Mouse (Mus musculus) brain, adult 2 months (tissue): ENCODE data around the gene Fnbp1l.

Experiments used
- DNase-seq: peaks from one replicate; pipeline ENCODE4 v3.0.0; 2011; ENCODE audit warnings: low read depth, low spot score

Gene Fnbp1l

DNA sequence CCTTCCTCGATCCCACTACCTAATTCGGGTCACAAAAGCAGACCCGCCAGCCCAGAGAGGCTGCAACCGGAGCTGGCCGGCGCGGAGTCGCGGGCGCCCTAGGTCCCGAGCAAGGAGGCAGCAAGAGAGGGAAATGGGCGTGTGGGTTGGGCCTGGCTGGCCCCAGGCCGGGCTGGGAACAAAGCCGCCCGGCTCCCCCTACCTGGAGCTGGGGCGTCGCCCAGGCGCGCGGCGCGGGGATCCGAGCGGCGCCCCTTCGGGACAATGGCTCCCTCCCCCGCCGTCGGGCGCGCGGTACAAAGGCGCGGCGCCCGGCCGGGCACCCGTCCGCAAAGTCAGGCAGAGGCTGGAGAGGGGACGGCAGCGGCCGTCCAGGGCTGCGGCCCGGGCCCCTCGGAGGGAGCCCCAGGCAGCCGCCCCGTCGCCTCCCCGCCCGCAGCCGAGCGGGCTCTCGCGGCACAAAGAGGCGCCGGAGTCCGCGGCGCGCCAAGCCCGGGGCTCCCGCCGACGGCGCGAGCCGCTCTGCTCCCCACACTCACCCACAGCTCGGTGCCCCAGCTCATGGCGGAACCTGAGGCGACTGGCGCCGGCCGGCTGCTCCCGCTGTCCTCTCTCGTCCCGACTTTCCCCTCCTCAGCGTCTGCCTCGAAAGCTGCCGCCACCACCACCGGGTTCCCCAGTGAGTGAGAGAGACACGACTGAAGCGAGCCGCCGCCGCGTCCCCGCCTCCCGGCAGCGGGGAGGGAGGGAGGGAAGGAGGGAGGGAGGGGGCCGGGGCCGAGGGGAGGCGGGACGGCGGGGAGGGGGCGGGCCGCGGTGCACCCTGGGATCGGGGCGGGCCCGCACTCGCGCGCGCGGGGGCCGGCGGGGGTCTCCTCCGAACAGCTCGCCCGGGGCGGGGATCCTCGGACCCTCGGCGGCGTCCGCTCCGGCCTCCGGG, at the start of gene Fnbp1l:
Gene Fnbp1l, minus strand, starts transcription at position 725 of the 940 bp plus-strand sequence.
- DNase-seq, result peak; percentile 77

DNA sequence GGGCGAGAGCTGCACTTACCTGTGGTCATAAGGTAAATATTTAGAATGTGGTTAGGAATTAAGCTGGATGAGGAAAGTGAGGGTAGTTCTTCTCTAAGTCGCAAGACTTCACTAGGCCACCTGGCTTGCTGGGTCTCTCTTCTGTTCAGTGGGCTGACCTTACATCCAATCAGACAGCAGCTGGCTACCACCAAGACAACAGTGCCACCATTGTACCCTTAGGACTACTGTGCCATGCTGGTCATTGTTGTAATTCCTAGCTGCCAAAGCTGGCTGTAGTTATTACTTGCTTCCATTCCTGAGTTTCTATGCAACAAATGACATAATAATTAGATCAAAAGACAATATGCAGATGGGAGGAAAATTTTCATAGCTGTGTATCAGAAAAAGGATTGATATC, 41.3 kb upstream of the Fnbp1l start:
- no peak for DNase-seq

DNA sequence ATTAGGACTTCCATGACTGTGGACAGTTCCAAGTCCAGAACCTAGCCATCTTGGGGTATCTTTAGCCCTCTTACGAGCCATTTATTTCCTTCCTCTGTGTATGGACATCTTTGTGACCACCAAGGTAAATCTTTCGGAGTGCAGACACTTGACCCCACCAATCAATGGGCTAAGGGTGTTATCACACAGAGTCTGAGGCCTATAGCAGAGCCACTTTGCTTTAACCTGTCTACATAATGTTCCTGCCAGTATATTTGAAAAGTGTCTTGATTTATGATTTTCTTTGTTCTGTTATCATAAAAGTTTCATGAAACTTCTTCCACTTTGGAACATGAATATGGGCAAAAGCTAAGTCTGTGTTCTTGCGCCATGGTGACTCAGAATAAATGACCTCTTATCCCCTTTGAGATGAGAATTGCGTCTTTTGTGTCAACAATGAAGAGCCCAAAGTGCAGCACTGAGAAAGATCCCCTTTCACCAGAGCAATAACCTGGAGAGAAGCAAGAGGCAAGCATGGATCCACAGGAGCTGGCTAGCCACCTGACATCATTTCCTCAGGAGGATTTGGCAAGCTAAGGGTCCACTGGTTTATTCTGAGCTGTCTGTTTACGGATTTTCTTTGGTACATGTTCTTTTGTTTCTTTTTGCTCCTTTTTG, 39.9 kb upstream of the Fnbp1l start:
- DNase-seq, result no peak

GRCm38 (mm10) chr3:122647195-122647837, 27.8 kb upstream of the Fnbp1l start:
- DNase-seq, result no peak

DNA sequence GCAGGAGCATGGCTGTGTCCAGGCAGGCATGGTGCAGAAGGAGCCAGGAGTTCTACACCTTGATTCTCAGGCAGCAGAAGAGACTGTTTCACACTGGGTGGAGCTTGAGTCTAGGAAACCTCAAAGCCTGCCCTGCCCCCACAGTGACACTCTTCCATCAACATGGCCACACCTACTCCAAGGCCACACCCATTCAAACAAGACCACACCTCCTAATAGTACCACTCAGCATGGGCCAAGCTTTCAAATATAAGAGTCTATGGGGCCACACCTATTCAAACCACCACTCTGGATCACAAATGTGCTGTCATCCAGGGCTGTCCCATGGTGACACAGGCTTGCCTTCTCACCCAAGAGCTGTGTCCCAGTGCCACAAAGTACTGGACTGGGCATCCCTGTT, 20.8 kb upstream of the Fnbp1l start:
- DNase-seq, result no peak

DNA sequence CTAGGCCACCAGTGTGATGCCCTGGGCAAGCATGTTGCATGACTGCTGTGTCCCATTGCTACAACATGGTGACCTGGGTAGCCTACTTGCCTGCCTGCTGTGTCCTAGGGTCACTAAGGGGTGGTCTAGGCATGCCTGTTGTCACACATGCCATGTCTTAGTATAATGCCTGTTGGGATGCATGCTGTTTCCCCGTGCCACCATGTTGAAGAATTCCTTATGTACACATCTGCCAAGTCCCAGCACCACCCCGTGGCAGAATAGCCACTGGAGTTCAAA, 19.6 kb upstream of the Fnbp1l start:
- no peak for DNase-seq

GRCm38 (mm10) chr3:122638329-122639196, 19.0 kb upstream of the Fnbp1l start:
- DNase-seq, result peak; percentile 99

DNA sequence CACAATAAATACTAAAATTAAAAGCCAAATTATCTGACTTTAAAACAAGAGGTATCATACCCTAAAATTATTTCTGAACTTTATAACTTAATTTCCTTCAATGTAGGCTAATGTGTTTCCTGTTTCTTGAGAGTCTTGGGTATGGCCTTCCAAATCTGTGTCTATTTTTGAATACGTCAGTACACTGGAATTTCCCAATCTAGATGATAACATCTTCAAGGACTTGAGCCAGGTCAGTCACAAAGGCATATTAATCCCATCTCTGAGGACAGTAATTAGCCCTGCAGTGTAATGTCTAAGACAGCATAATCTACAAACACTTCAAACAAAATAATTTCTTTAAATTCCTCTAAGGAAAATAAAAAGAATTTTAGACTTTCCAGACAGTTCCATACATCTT, 17.8 kb upstream of the Fnbp1l start:
- DNase-seq, result no peak

GRCm38 (mm10) chr3:122635246-122635645, 15.7 kb upstream of the Fnbp1l start:
- no peak for DNase-seq

DNA sequence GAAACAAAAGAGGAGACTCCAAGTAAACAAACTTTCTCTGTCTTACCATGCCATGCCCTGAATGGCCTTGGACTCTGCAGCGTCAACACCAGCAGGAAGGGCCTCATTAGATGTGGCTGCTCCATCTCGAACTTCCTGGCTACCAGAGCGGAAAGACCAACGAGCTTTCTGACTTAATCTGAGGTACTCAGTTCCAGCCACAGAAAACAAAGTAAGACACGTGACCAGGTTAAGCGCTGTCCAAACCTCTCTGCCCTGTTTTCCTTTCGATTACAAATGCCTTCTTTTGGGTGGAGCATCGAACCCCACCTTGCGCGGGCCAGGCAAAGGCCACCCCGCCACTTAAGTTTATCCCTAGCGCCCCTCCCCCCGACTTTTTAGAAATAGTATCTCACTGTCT, 10.1 kb upstream of the Fnbp1l start:
- DNase-seq, result no peak

DNA sequence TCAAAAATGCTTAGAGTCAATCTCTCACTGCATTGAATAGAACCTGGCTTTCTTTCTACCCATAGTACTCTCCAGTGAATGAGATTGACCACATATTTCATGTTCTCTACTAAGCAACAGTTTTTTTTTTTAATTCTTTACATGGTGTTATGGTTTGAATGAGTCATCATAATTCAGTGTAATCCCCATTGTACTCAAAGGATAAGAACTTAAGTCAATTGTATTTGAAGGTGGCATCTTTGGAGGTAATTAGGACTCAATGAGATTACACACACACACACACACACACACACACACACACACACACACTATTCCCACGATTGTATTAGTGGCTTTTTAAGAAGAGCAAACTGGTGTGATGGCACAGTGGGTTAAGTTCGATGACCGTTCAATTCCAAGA, 9.4 kb upstream of the Fnbp1l start:
- no peak for DNase-seq

DNA sequence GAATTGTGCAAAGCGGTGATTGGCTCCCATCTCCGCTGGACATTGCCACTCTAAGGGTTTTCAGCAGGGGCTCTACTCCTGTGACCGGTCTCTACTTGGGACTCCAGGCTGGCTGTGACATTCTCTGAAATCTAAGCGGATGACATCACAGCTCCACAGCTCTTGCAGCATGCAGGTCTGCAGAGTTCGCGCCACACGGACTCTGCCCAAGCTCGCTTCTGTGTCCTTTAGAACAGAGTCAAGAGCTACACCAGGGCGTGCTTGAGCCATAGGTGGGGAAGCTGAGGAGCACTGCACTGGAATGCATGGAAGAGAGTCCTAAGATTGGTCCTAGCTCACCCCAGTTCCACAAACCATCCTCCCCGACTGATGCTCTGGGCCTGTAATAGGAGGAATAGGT, 9.0 kb upstream of the Fnbp1l start:
- DNase-seq, result no peak

GRCm38 (mm10) chr3:122627846-122628245, 8.3 kb upstream of the Fnbp1l start:
- DNase-seq, result no peak

DNA sequence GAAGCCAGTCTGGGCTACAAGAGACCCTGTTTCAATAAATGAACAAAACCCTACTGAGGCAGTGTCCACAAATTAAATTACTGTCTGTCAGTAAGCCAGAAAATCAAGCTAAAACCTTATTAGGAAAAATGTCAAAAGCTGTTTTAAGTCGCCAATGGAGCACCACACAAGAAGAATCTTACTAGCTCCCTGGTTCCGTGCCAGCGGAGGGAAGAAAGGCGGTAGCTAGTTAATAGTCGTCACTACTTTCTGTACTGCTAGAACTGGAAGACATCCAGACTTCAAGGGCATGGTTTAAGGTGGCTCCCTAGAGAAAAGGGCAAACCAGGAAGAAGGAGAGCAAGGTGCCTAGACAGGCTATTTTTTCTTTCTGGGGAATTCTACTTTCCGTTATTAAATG, 5.1 kb upstream of the Fnbp1l start:
- peak; percentile 20 for DNase-seq

GRCm38 (mm10) chr3:122620285-122620931, 893 bp upstream of the Fnbp1l start:
- DNase-seq, result peak; percentile 78

DNA sequence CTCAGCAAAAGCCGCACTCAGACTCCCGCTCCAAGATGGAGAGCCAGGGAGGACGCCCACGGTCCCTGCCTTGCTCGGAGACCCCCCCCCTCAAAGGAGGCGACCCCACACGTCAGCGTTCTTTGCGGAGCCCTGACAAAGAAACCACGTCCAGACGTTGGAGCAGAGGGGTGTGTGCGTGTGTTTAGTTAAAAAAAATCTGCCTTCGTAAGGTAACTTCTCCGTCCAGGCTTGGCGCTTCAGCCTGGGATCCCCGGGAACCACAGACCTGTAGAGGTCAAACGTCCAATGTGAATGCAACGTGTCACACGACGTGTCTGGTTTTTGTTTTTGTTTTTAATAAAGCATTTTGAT, 393 bp upstream of the Fnbp1l start:
- peak; percentile 34 for DNase-seq

- DNase-seq, result peak; percentile 50
Observed at GRCm38 (mm10) chr3:122618402-122618801, 1.1 kb downstream of the Fnbp1l start.

DNA sequence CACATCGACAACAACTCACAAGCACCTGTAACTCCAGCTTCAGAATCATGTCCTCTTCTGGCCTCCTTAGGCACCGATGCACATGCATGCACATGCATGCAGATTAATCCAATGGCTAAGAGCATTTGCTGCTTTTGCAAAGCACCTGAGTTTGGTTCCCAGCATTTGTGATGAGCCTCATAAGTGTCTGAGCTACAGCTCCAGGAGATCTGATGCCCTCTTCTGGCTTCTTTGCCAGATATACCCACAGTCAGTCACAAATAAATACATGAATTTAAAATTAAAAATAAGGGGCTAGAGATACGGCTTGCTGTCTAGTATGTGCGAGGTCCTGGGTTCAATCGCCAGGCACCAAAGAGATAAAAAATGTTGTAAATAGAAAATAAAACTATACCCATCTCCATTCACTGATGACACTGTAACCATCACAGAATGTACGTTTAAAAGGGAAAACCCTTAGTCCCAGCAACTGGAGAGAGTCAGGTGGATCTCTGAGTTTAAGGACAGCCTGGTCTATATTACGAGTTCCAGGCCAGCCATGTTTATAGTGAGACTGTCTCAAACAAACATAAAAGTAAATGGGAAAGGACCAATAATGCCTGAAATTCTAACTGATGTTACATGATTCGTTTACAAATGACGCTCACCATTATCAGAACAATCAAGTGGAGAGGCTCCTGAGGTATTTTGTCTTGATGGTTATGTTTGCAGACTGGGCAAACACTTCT, 1.7 kb downstream of the Fnbp1l start:
- DNase-seq, result peak; percentile 67

GRCm38 (mm10) chr3:122612537-122612936, 7.0 kb downstream of the Fnbp1l start:
- no peak for DNase-seq

DNA sequence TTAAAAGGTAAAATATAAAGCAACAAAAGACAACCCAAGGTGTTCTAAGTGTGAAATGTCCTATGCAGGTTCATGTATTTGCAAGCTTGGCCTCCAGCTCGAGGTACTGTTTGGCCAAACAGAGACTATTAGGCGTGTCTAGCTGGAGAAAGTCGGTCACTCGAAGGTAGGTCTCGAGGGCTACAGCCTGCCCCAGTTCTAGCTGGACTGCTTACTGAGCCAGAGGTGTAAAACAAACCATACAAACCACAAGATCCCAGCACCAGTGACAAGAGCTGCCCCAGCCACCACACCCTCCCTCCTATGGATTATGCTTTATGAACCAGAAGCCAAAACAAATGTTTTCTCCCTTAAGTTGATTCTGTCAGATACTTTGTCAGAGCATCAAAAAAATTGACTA, 7.8 kb downstream of the Fnbp1l start:
- DNase-seq, result no peak
